Mouse (Mus musculus): Measurements from ENCODE around the gene Eya2.

Gene Eya2

DNA sequence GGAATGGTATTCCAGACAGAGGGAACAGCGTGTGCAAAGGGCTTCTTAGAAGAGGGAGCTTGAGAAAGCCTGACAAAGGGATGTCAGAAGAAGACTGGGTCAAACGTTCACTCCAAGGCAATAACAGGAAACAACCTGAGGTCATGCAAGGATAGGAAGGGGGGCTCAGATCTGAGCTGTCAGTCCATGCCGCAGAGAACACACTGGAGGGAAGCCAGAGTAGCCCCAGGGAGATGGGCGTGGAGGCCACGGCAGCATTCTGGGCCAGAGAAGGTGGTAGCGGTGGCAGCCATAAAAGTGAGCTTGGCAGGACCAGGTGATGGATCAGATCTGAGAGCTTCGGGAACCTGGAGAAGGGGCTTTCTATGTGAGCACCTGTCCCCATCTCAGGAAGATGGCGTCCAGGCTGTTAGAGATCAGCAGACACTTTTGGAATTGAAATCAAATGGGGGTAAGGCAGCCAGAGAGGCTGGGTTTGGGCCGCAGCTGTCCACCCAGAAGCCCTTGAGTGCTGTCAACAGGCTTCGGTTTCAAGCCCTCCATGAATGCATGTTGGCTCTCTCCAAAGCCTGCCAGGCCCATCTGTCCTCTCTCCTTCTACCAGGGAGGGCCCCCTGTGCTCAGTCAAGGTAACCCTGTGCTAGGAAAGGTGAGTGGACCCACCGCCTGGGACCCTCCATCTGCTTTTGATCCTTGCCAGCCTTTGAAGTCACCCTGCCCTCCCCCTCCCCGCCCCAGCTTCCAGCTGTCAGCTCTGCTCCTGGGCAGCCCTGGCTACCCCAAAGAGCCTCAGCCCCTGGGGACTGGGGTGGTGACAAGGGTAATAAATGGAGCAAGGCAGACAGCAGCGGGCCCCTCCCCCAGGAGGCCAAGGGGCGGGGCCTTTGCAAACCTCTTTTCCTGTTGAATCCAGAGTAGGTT, 58.4 kb downstream of the Eya2 start:
- DNase-seq = peak; percentile 74

DNA sequence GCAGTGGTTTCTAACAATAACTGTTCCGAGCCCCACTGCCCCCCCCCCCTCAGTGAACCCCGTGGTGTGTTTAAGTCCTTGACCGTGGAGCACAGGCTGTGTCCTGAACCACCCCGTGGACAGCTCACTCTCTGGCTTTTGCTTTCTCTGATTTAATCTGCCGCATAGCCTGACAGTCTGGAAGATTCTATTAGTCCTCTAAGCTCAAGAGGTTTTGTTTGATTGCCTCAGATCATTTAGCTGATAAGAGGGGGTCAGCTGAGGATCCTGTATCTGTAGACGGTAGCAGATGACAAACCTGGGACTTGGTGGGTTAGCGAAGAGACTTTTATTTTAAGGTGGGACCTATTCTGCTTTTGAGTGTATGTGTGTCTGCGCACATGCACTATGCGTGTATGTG, 59.3 kb downstream of the Eya2 start:
- no peak for DNase-seq

- DNase-seq = no peak
Measured at GRCm38 (mm10) chr2:165654696-165655491, 60.1 kb downstream of the Eya2 start.

- no peak for DNase-seq
Measured at GRCm38 (mm10) chr2:165656541-165656940, 61.7 kb downstream of the Eya2 start.

DNA sequence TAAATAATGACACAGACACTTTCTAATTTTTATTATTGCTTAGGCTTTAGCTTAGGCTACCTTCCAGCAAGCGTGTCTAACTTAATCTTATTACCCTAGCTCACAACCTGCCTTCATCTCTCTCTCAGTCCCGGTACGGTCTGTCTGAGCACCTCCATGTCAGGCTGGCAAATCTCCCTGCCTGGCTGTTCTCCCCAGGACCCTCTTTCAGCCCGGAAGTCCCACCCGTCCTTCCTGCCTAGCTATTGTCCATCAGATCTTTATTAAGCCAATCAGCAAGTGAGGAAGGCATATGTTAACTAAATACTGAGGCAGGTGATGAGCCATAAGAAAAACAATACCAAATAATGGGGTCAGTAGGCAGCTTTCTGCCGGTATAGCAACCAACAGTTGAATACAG, 62.1 kb downstream of the Eya2 start:
- no peak for DNase-seq

DNA sequence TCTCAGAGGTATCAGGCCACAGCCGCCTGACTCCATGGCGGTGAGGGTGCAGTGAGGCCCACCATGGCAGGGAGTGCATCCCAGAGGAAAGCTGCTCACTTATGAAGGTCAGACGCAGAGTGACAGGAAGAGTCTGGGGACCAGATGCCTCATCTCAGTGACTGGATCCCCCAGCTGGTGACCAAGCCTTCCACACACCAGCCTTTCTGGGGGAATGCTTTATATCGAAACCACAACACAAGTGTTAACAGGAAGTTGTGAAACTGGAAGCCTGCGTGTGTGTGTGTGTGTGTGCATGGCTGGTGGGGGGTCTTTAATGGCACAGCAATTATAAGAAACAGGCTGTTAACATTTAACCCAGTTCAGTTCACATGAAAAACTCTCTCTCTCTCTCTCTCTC, 64.7 kb downstream of the Eya2 start:
- no peak for DNase-seq

DNA sequence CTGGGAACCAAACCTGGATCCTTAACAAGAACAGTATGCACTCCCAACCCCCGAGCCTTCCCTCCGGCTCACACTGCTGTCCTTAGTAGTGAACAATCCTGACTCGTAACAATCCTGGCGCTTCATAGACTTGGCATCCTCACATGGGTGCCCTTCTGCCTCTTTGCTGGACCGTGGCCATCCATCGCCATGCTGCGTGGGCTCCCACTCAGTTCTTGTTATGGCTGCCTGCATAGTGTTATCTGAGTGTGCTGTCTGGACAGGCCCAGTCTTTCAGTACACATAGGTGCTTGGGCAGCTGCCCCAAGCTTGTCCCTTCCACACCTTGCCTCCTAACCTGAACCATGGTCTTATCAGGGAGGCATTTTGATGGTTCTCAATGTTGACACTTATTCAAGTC, 68.4 kb downstream of the Eya2 start:
- no peak for DNase-seq

GRCm38 (mm10) chr2:165664648-165665047, 69.8 kb downstream of the Eya2 start:
- DNase-seq = no peak

DNA sequence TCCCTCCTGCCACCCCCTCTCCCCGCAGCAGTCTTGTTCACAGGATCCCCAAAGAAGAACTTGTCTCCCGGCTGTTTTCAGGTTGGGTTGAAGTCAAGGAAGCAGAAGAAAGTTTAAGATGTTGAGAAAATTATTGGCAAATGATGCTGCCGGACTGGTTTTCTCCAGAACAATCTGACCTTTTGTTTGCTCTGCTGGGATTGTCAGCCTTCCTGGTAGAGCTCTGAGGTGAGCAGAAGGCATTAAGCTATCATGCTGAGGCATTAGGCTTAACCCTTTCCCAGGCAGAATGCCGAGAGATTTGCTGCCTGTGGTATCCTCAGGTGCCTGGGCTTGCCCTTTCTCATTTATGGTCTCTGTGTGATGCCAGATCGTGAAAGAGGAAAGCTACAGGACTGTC, 70.3 kb downstream of the Eya2 start:
- no peak for DNase-seq

DNA sequence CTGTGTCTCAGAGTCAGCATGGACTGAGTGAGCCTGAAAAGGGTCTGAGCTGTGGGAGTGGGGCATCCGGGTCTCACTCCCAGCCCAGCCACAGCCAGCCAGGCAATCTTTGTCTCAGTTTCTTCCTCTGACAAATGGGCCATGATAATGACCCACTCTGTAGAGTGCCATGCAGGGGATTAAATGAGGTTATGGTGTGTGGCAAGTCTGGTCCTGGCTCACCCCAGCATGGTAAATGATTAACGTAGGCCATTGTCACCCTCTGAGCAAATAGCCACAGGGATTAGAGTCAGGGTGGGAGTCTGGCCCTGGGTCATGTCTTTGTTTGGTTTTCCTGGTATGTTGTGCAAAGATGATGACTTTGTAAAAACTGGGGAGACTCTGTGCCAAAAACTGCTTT, 72.3 kb downstream of the Eya2 start:
- DNase-seq = no peak

DNA sequence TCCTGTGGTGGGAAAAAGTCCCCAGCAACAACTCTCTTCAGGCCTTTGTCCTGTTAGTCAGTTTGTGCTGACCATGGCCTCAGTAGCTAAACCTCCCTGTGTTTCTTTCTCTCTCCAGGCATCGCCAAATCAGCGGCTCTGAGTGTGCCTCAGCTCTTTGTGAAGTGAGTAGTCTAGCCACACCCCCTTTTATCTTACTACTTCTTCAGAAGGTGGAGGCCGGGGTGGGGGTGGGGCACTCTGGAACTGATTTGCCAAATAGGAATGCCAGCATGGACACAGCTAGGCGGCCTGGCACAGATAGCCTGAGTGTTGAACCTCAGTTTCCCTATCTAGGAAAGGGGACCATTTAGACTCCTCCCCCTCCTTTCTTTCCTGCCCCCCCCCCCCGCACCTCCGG, 87.9 kb downstream of the Eya2 start:
- DNase-seq = no peak

GRCm38 (mm10) chr2:165687516-165687915, 92.7 kb downstream of the Eya2 start:
- no peak for DNase-seq

DNA sequence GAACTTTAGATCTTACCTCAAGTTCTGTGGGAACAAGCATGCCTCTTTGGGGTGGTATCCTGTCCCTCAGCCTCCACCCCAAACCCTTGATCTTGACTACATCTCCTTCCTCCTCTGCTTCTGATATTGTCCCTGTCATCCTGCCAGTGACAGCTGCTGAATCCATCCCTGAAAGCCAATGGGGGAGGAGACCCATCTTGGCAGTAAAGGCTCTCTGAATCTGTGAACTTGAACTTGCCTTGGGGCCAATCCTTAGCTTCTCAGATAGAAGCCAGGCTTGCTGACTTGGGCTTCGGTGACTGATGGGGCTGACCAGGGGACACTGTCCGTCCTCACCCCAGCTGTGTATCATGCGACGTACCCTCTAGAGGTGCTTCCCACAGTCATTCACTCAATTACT, 94.1 kb downstream of the Eya2 start:
- no peak for DNase-seq

GRCm38 (mm10) chr2:165691016-165691415, 96.2 kb downstream of the Eya2 start:
- no peak for DNase-seq

GRCm38 (mm10) chr2:165692944-165693660, 98.3 kb downstream of the Eya2 start:
- peak; percentile 66 for DNase-seq

- no peak for DNase-seq
Measured at GRCm38 (mm10) chr2:165694767-165695166, 99.9 kb downstream of the Eya2 start.

DNA sequence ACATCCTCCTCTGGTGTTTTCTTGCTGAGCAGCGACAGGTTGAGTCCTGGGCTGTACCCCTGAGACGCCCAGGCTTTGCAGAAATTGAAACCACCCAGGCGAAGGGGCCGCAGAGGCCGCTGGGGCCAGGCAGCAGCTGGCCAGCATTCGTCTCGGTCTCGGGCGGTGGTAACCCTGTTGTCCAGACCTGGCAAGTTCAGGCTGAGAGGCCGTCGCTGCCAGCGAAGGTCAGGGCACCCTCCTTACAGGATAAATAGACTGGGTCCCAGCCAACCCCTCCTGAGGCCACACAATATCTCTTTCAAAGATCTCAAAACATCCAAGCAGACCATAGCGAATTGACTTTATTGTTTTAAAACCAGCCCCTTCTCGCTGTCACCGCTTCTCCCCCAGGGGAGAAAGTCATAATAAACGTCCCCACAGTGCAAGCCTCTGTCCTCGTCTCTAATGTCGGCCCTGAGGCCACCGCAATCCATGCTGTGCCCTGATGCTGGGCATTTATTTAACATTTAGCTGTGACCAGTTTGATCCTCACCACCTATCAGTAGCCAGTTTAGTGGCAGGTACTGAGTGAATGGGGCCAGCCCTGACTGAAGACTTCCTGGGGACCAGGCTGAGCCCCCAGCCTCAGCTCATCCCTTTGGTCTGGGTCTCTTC, 105.5 kb downstream of the Eya2 start:
- no peak for DNase-seq

DNA sequence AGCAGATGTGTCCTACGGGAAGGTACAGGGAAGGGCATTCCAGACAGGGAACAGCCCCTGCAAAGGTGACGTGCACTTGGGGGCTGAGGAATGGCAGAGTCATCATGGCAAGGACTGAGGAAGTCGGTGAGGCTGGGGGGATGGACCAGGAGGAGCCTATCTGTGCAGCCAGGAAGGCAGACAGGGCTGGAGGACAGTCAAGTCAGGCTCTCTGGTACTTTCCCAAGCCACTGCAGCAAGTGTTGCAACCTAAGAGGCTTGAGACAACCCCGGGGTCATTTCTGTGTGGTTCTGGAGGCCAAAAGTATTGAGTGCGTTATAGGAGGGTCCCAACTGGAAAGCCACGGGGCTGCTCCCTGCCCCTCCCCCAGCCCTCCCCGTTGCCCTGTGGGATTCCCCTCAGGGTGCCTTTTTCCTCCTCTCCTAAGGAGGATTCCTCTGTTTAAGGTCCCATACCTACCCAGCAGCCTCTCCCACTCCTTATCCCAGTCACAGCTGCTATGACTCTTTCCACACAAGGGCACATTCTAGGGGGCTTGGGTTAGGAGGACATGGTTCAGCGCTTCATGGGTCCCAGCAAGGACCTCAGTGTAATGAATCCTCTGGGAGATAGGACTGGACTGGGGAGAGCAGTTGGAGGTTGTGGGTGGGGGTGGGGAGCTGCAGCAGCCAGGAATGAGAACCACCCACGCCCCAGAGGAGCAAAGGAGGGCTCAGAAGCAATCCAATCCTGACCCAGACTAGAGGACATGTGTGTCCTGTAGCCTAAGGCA, 108.4 kb downstream of the Eya2 start:
- DNase-seq = no peak

DNA sequence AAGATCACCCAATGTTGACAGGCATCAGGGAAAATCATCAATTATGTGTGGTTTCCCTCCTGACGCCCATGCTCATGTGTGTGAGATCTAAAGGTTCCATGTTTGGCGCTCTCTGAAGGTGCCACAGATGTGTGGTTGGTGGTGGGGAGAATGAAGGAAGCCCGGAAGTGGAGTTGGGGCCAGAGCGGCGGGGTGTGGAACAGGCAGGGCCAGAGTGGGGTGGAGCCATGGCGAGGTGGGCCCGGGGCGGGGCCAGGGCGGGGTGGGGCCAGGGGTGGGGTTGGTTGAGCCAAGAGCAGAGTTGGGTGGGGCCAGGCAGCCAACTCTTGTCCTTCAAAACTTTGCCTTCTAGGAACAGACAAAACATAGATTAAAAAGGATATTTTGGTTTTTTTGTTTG, 113.4 kb downstream of the Eya2 start:
- no peak for DNase-seq

DNA sequence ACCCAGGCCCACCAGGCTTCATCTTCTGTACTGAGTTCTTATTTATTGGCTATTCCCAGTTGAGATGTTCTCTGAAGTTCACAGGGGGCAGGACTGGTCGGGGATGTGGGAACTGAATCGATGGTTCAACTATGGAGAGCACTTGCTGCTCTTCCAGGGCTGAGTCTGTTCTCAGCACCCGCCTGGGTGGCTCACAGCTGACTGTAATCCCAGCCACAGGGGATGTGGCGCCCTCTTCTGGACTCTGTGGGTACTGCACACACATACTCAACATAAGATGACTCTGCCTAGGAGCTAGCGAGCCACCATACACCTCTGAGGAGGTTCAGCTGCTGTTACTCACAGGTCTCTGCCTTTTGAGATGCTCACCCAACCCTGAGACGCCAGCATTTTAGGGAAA, 121.9 kb downstream of the Eya2 start:
- no peak for DNase-seq

DNA sequence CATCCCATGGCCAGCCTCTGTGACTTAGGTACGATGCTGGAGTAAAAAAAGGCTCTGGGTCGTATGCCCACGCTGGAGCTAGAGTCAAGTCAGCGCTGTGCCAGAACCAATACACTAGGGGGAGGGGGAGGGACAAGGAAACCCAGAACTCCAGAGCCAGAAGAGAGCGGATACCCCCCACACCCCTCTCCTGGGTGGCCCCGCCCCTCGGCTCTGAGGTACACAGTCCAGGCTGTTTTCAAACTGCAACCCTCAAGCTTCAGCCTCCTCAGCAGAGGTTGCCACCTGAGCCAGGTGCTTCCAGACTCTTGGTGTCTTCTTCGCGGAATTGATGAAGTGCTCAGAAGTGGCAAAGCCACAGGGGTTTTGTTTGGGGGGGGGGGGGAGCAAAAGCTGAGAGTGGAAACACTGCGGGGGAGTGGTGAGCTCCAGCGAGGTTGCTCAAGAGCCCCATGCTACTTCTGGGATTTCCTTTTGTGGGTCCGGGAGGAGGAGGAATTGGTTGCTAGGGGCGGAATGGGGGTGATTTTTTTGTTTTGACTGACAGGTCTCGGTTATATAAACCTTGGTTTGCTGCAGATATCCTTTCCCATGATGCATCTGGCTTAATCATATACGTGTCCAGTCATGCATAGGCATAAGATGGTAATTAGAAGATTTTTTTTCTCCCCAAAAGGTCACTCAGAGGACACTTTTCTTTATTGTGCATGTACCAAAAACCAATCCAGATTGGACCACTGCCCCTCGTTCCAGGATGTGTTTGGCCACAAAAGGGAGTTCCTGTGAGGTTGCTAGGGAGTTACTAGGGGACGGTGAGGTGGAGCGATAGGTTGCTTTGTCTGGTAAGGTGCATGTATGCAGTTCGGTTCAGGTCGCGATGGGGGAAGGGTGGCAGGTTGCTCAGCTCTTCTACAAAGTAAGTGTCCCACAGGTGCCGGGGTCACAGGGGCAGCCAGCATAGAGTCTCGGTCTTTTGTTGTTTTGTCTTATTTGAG, 122.6 kb downstream of the Eya2 start:
- no peak for DNase-seq
